Mouse (Mus musculus) CH12.LX (cell line): Measurements from ENCODE around the gene Abtb1. TPM values are rescaled to one million over a fixed set of nuclear protein-coding genes. Genes with fewer than 3 reads are reported as not detected.

Source experiments
- DNase-seq: peaks from one replicate; pipeline ENCODE4 v3.0.0-alpha.2; 2013; ENCODE audit errors: extremely low read depth
- H3K27ac ChIP-seq: 2 replicates; pipeline ENCODE4 v1.5.1; 2012; ENCODE audit warnings: low read depth, mild to moderate bottlenecking, control low read depth, moderate library complexity; ENCODE audit not compliant: insufficient read depth
- H3K27me3 ChIP-seq: replicated peaks from 2 replicates; pipeline ENCODE3; 2012; ENCODE audit warnings: inconsistent platforms
- H3K36me3 ChIP-seq, 2 experiments: replicated peaks in 1 of 2; 2 replicates each; pipeline versions ENCODE3 to v1.6.1; 2012; ENCODE audit warnings: inconsistent platforms in 1 of 2, low read length in 1 of 2, mild to moderate bottlenecking in 1 of 2, mixed read lengths in 1 of 2, moderate library complexity in 1 of 2; ENCODE audit not compliant: control insufficient read depth in 1 of 2, insufficient read depth in 1 of 2
- H3K4me1 ChIP-seq, 2 experiments: 2 replicates each; pipeline ENCODE4 v1.6.1; 2012; ENCODE audit warnings: inconsistent platforms in 1 of 2, moderate library complexity in 1 of 2; ENCODE audit not compliant: insufficient read depth in 2 of 2, control insufficient read depth in 1 of 2
- H3K4me2 ChIP-seq: 2 replicates; pipeline ENCODE4 v1.6.1; 2012; ENCODE audit warnings: low read depth, mild to moderate bottlenecking, control low read depth; ENCODE audit not compliant: poor library complexity, insufficient read depth, severe bottlenecking
- H3K4me3 ChIP-seq, 3 experiments: fragments of 150-350 bp in 1 of 3; sonication (generic) in 1 of 3; replicated peaks in 1 of 3; 2 replicates each; pipeline versions ENCODE3 to v1.5.1; 2011 to 2012; ENCODE audit warnings: low read depth in 2 of 3, low read length in 2 of 3, mild to moderate bottlenecking in 2 of 3, moderate library complexity in 2 of 3, control low read depth in 1 of 3, improper control_type of control experiment in 1 of 3, inconsistent platforms in 1 of 3, mixed read lengths in 1 of 3; ENCODE audit not compliant: poor library complexity in 1 of 3
- H3K79me2 ChIP-seq: replicated peaks from 2 replicates; pipeline ENCODE4 v1.6.1; 2012; ENCODE audit warnings: mild to moderate bottlenecking, moderate library complexity; ENCODE audit not compliant: control insufficient read depth, poor library complexity, insufficient read depth, severe bottlenecking; ENCODE audit errors: extremely low read depth
- H3K9ac ChIP-seq: 2 replicates; pipeline ENCODE4 v1.6.1; 2012; ENCODE audit warnings: low read depth, mild to moderate bottlenecking, control low read depth, moderate library complexity; ENCODE audit not compliant: insufficient read depth
- H3K9me3 ChIP-seq: replicated peaks from 2 replicates; pipeline ENCODE3; 2012; ENCODE audit warnings: low read length, inconsistent platforms, mixed read lengths
- BHLHE40 ChIP-seq: IDR thresholded peaks from 2 replicates; pipeline ENCODE4 v1.6.1; 2011; ENCODE audit warnings: mild to moderate bottlenecking, low read depth, low read length, improper control_type of control experiment
- CHD1 ChIP-seq: IDR thresholded peaks from 2 replicates; pipeline ENCODE4 v1.6.1; 2012; ENCODE audit warnings: low read depth, low read length, improper control_type of control experiment, inconsistent platforms
- CHD2 ChIP-seq: IDR thresholded peaks from 2 replicates; pipeline ENCODE4 v1.6.1; 2011; ENCODE audit warnings: low read length, improper control_type of control experiment
- CTCF ChIP-seq, 2 experiments: IDR thresholded peaks in 1 of 2; conservative IDR thresholded peaks in 1 of 2; 2 replicates each; pipeline ENCODE4 v1.5.1; 2011 to 2012; ENCODE audit warnings: low read depth in 2 of 2, low read length in 2 of 2, improper control_type of control experiment in 1 of 2, inconsistent platforms in 1 of 2, mild to moderate bottlenecking in 1 of 2, moderate library complexity in 1 of 2
- E2F4 ChIP-seq: IDR thresholded peaks from 2 replicates; pipeline ENCODE4 v1.6.1; 2011; ENCODE audit warnings: low read depth, low read length, improper control_type of control experiment; ENCODE audit not compliant: insufficient replicate concordance
- ELF1 ChIP-seq: IDR thresholded peaks from 2 replicates; pipeline ENCODE4 v1.6.1; 2014; ENCODE audit warnings: low read depth, mild to moderate bottlenecking, inconsistent platforms, low read length, improper control_type of control experiment
- EP300 ChIP-seq: IDR thresholded peaks from 2 replicates; pipeline ENCODE4 v1.6.1; 2011; ENCODE audit warnings: low read length, improper control_type of control experiment
- ETS1 ChIP-seq: conservative IDR thresholded peaks from 2 replicates; pipeline ENCODE4 v1.6.1; 2012; ENCODE audit warnings: low read depth, mild to moderate bottlenecking, inconsistent platforms, low read length, improper control_type of control experiment, moderate library complexity
- GABPA ChIP-seq: IDR thresholded peaks from 2 replicates; pipeline ENCODE4 v1.6.1; 2012; ENCODE audit warnings: low read depth, low read length, improper control_type of control experiment, inconsistent platforms; ENCODE audit not compliant: insufficient replicate concordance
- HCFC1 ChIP-seq: IDR thresholded peaks from 2 replicates; pipeline ENCODE4 v1.6.1; 2012; ENCODE audit warnings: low read depth, mild to moderate bottlenecking, inconsistent platforms, low read length, improper control_type of control experiment
- IRF4 ChIP-seq: IDR thresholded peaks from 2 replicates; pipeline ENCODE4 v1.6.1; 2014; ENCODE audit warnings: low read depth, mild to moderate bottlenecking, inconsistent platforms, low read length, improper control_type of control experiment
- JUN ChIP-seq: IDR thresholded peaks from 2 replicates; pipeline ENCODE4 v1.6.1; 2011; ENCODE audit warnings: low read depth, mild to moderate bottlenecking, low read length, improper control_type of control experiment, moderate library complexity; ENCODE audit not compliant: insufficient read depth
- JUND ChIP-seq: conservative IDR thresholded peaks from 2 replicates; pipeline ENCODE4 v1.6.1; 2011; ENCODE audit warnings: low read depth, low read length, improper control_type of control experiment
- KAT2A ChIP-seq: IDR thresholded peaks from 2 replicates; pipeline ENCODE4 v1.6.1; 2012; ENCODE audit warnings: low read length, improper control_type of control experiment, inconsistent platforms; ENCODE audit not compliant: insufficient replicate concordance
- MAFK ChIP-seq: IDR thresholded peaks from 2 replicates; pipeline ENCODE4 v1.6.1; 2011; ENCODE audit warnings: low read length, improper control_type of control experiment; ENCODE audit not compliant: insufficient replicate concordance
- MAX ChIP-seq: IDR thresholded peaks from 2 replicates; pipeline ENCODE4 v1.6.1; 2011; ENCODE audit warnings: low read length, improper control_type of control experiment
- MAZ ChIP-seq: IDR thresholded peaks from 2 replicates; pipeline ENCODE4 v1.6.1; 2012; ENCODE audit warnings: low read depth, mild to moderate bottlenecking, inconsistent platforms, low read length, improper control_type of control experiment, moderate library complexity
- MEF2A ChIP-seq: IDR thresholded peaks from 2 replicates; pipeline ENCODE4 v1.6.1; 2014; ENCODE audit warnings: low read depth, mild to moderate bottlenecking, inconsistent platforms, low read length, improper control_type of control experiment, borderline replicate concordance
- MXI1 ChIP-seq: IDR thresholded peaks from 2 replicates; pipeline ENCODE4 v1.6.1; 2011; ENCODE audit warnings: mild to moderate bottlenecking, low read depth, low read length, improper control_type of control experiment
- MYC ChIP-seq: IDR thresholded peaks from 2 replicates; pipeline ENCODE4 v1.6.1; 2011; ENCODE audit warnings: low read depth, mild to moderate bottlenecking, improper control_type of control experiment, low read length
- NELFE ChIP-seq: IDR thresholded peaks from 2 replicates; pipeline ENCODE4 v1.6.1; 2011; ENCODE audit warnings: low read depth, low read length, improper control_type of control experiment
- NRF1 ChIP-seq: IDR thresholded peaks from 2 replicates; pipeline ENCODE4 v1.6.1; 2014; ENCODE audit warnings: low read depth, mild to moderate bottlenecking, inconsistent platforms, low read length, improper control_type of control experiment, moderate library complexity
- PAX5 ChIP-seq: IDR thresholded peaks from 2 replicates; pipeline ENCODE4 v1.6.1; 2012; ENCODE audit warnings: low read length, inconsistent platforms, mixed read lengths
- POLR2A ChIP-seq: IDR thresholded peaks from 2 replicates; pipeline ENCODE4 v1.6.1; 2011; ENCODE audit warnings: low read depth, mild to moderate bottlenecking, improper control_type of control experiment, low read length
- POLR2AphosphoS2 ChIP-seq: IDR thresholded peaks from 2 replicates; pipeline ENCODE4 v1.6.1; 2011; ENCODE audit warnings: low read depth, low read length, improper control_type of control experiment
- RAD21 ChIP-seq: IDR thresholded peaks from 2 replicates; pipeline ENCODE4 v1.6.1; 2011; ENCODE audit warnings: low read depth, mild to moderate bottlenecking, low read length, improper control_type of control experiment, moderate library complexity
- RCOR1 ChIP-seq: conservative IDR thresholded peaks from 2 replicates; pipeline ENCODE4 v1.6.1; 2012; ENCODE audit warnings: low read depth, mild to moderate bottlenecking, inconsistent platforms, low read length, improper control_type of control experiment
- SIN3A ChIP-seq: IDR thresholded peaks from 2 replicates; pipeline ENCODE4 v1.6.1; 2012; ENCODE audit warnings: low read length, improper control_type of control experiment, inconsistent platforms
- SMC3 ChIP-seq: IDR thresholded peaks from 2 replicates; pipeline ENCODE4 v1.6.1; 2011; ENCODE audit warnings: low read depth, low read length, improper control_type of control experiment
- TBP ChIP-seq: conservative IDR thresholded peaks from 2 replicates; pipeline ENCODE4 v1.6.1; 2011; ENCODE audit warnings: low read depth, low read length, improper control_type of control experiment
- TCF12 ChIP-seq: IDR thresholded peaks from 2 replicates; pipeline ENCODE4 v1.6.1; 2014; ENCODE audit warnings: low read depth, mild to moderate bottlenecking, inconsistent platforms, low read length, improper control_type of control experiment
- UBTF ChIP-seq: IDR thresholded peaks from 2 replicates; pipeline ENCODE4 v1.6.1; 2012; ENCODE audit warnings: low read depth, mild to moderate bottlenecking, inconsistent platforms, low read length, improper control_type of control experiment, moderate library complexity
- USF1 ChIP-seq: IDR thresholded peaks from 2 replicates; pipeline ENCODE4 v1.6.1; 2014; ENCODE audit warnings: low read depth, mild to moderate bottlenecking, inconsistent platforms, low read length, improper control_type of control experiment
- USF2 ChIP-seq: conservative IDR thresholded peaks from 2 replicates; pipeline ENCODE4 v1.6.1; 2011; ENCODE audit warnings: low read depth, low read length, improper control_type of control experiment
- ZC3H11A ChIP-seq: IDR thresholded peaks from 2 replicates; pipeline ENCODE4 v1.6.1; 2012; ENCODE audit warnings: low read depth, mild to moderate bottlenecking, inconsistent platforms, low read length, improper control_type of control experiment
- ZKSCAN1 ChIP-seq: IDR thresholded peaks from 2 replicates; pipeline ENCODE4 v1.6.1; 2012; ENCODE audit warnings: low read depth, inconsistent platforms, low read length, improper control_type of control experiment, borderline replicate concordance
- ZMIZ1 ChIP-seq: IDR thresholded peaks from 2 replicates; pipeline ENCODE4 v1.6.1; 2012; ENCODE audit warnings: low read depth, mild to moderate bottlenecking, inconsistent platforms, low read length, improper control_type of control experiment
- ZNF384 ChIP-seq: IDR thresholded peaks from 2 replicates; pipeline ENCODE4 v1.6.1; 2012; ENCODE audit warnings: low read depth, low read length, improper control_type of control experiment, inconsistent platforms
- dilution Hi-C: fragments of 300-500 bp; cut with MboI; formaldehyde crosslinking; loops from 2 replicates; pipeline ENCODE4 v1.14.3; 2020; ENCODE audit warnings: low sequenced_read_pairs; ENCODE audit not compliant: extremely low pct_unique_long_range_greater_than_20kb, extremely low pct_ligation_motif_present
- in situ Hi-C: fragments of 300-500 bp; cut with MboI; formaldehyde crosslinking; loops from 3 replicates; pipeline ENCODE4 v1.14.3; 2019; ENCODE audit warnings: low sequenced_read_pairs, low pct_ligation_motif_present, low pct_unique_long_range_greater_than_20kb, mixed read lengths
- polyA plus RNA-seq: library from polyadenylated mRNA; unstranded; fragments of >175 nt; gene quantifications from 2 replicates; pipeline ENCODE4 v1.2.1, GENCODE M21; 2012; ENCODE audit warnings: low read depth; ENCODE audit not compliant: insufficient read length
- total RNA-seq, 2 experiments: library from RNA; depleted of rRNA; stranded (reverse); fragments of 300-350 nt in 1 of 2; fragments of >200 nt in 1 of 2; gene quantifications; 2 replicates each; pipeline ENCODE4 v1.2.3; 2012 to 2014

The Abtb1 gene
- total and polyA plus RNA-seq, 3 experiments: 13.0 to 20.8 (median 18.4) TPM

GRCm38 (mm10) chr6:88828206-88829009, 13.4 kb downstream of the Abtb1 start:
- no peak overlapping the region for H3K9ac ChIP-seq
- H3K27ac ChIP-seq: peak overlapping the region; percentile 95
- TF ChIP-seq ELF1 (no peak), NRF1 (0 out of 2 replicates have a peak, but pooled peaks have one; percentile 24), CHD1 (no peak; the same call in 1 of the 2 replicates), TCF12 (peak; percentile 99), CHD2 (peak; percentile 62), MAX (peak; percentile 97), GABPA (no peak), MXI1 (peak; percentile 94), ZKSCAN1 (no peak), ZMIZ1 (peak; percentile 49; the same call in 1 of the 2 replicates), POLR2A (peak; percentile 30; the same call in 1 of the 2 replicates), PAX5 (no peak), JUN (peak; percentile 79), RAD21 (no peak; the same call in 1 of the 2 replicates), ETS1 (peak; percentile 97), TBP (0 out of 2 replicates have a peak, but pooled peaks have one; percentile 43), NELFE (no peak; the same call in 1 of the 2 replicates), MEF2A (peak; percentile 75; the same call in 1 of the 2 replicates), RCOR1 (peak; percentile 92; the same call in 1 of the 2 replicates), JUND (peak; percentile 47), ZC3H11A (no peak), KAT2A (no peak), MYC (peak; percentile 86; the same call in 1 of the 2 replicates), IRF4 (peak; percentile 97), MAZ (peak; percentile 83), USF1 (no peak), MAFK (no peak; the same call in 1 of the 2 replicates), SMC3 (peak; percentile 26), POLR2AphosphoS2 (no peak; the same call in none of the 2 replicates), SIN3A (peak; percentile 74), ZNF384 (no peak), HCFC1 (peak; percentile 18; the same call in 1 of the 2 replicates), EP300 (peak; percentile 90), CTCF (conservative IDR thresholded peaks at IDR 0.05 in 1 of 2, IDR thresholded peaks at IDR 0.05 in 1 of 2; ENCODE audit: low read depth in 2 of 2, low read length in 2 of 2) (no peak), BHLHE40 (peak; percentile 100), UBTF (no peak; the same call in none of the 2 replicates), USF2 (peak; percentile 30; the same call in 1 of the 2 replicates), E2F4 (no peak)
- peak; percentile 97 for DNase-seq
- H3K36me3 ChIP-seq: peaks cover 28 to 37% of the 10 kb centered on the region in 2 experiments
- H3K27me3 ChIP-seq: no peaks in the 10 kb centered on the region
- H3K4me3 ChIP-seq: no peak overlapping the region
- peak overlapping the region; percentile 68 for H3K4me2 ChIP-seq
- dilution Hi-C loops (no loop called here), in situ Hi-C loops (loop anchor here (5.0 kb wide), 1 partner anchor 96 kb away; no protein-coding TSS in a partner anchor)
- H3K4me1 ChIP-seq: peaks cover 57 to 91% of the 10 kb centered on the region in 2 experiments
- no peaks in the 10 kb centered on the region for H3K9me3 ChIP-seq
- H3K79me2 ChIP-seq: no peaks in the 10 kb centered on the region
